Mouse (Mus musculus): ENCODE measurements around the gene Rnaset2a.

GRCm38 (mm10) chr17:8184217-8184616 lies 36.3 kb upstream of the Rnaset2a start:
- TF ChIP-seq CTCF (IDR thresholded peaks at IDR 0.05; ENCODE audit: control insufficient read depth, insufficient read depth, low read length) (no peak), POLR2A (IDR thresholded peaks at IDR 0.05; ENCODE audit: borderline replicate concordance, control insufficient read depth, low read depth, low read length) (no peak)

Data from bone marrow, adult 2 months (tissue).